Mouse (Mus musculus): ENCODE results near the gene Psmb10. TPM values are rescaled to one million over a fixed set of nuclear protein-coding genes. Genes with fewer than 3 reads are reported as not detected.
A peak's percentile ranks its signal among the peaks of the same experiment; 100 is the strongest.

The Psmb10 gene
- polyA plus RNA-seq, 1 experiment from 2014 or later = 33.8 TPM

DNA sequence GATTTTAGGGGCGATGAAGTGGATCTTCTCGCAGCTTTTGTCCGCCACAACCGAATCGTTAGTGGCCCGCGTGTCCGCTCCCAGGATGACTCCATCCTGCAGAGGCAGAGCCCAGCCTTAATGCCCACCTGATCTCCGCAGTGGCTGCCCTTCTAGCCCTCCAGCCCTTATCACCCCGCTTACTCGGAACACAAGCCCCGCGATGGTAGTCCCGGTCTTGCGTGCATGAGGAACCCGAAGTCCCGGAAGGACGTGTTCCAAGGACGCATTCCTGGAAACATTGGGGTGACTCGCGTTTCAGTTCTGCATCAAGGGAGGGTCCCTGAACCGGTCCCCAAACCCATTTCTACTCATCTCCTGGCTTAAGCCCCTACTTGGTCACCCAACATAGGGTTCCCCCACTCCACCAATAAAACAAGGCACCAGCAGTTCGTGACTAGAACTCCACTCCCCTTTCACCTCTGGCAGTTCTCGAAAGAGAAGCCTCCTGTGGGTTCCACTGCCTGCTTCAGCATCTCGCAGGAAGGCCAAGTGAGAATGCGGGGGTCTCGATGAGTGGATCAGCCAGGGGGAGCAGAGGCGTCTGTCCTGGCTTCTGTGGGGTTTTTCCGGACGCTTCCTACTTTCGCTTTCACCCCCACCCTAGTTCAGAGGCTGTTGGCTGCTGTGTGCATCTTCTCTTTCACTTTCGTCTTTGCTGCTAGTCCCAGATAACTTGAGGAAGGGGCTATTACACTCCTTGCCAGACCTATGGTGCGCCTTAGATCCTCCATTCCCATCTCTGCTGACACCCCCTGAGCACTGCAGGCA lies 543 bp downstream of the Psmb10 start:
- H3K27ac ChIP-seq (replicated peaks) = peak overlapping the region; percentile 83
- H3K4me1 ChIP-seq = peaks cover 17% of the 10 kb centered on the region
- H3K27me3 ChIP-seq = no peaks in the 10 kb centered on the region
- peaks cover 41% of the 10 kb centered on the region for H3K36me3 ChIP-seq
- H3K9me3 ChIP-seq (replicated peaks) = no peaks in the 10 kb centered on the region
- peak overlapping the region; percentile 94 for H3K4me2 ChIP-seq (replicated peaks)
- under 1% methylated on average over 33 of the region's 33 CpGs for WGBS
- peak overlapping the region; percentile 87 for H3K4me3 ChIP-seq (replicated peaks)
- peak overlapping the region; percentile 71 for H3K9ac ChIP-seq
- ATAC-seq (ENCODE audit: insufficient number of reproducible peaks, low FRiP score, low TSS enrichment, low read depth) = peak; percentile 8; the same call in 1 of the 2 replicates

GRCm38 (mm10) chr8:105936866-105937475 lies 1.3 kb downstream of the Psmb10 start:
- peak; percentile 71 for ATAC-seq (ENCODE audit: insufficient number of reproducible peaks, low FRiP score, low TSS enrichment, low read depth)
- under 1% methylated on average over 30 of the region's 30 CpGs for WGBS
- no peaks in the 10 kb centered on the region for H3K9me3 ChIP-seq (replicated peaks)
- peak overlapping the region; percentile 83 for H3K27ac ChIP-seq (replicated peaks)
- peaks cover 41% of the 10 kb centered on the region for H3K36me3 ChIP-seq
- H3K4me3 ChIP-seq (replicated peaks) = peak overlapping the region; percentile 87
- H3K4me1 ChIP-seq = peaks cover 17% of the 10 kb centered on the region
- peak overlapping the region; percentile 71 for H3K9ac ChIP-seq
- peak overlapping the region; percentile 94 for H3K4me2 ChIP-seq (replicated peaks)
- H3K27me3 ChIP-seq = no peaks in the 10 kb centered on the region

- Histone ChIP-seq H3K9me3 (replicated peaks) (no peaks in the 10 kb centered on the region), H3K27ac (replicated peaks) (0 out of 2 replicates have a peak overlapping the region, but pooled peaks have one; percentile 83), H3K4me1 (peaks cover 17% of the 10 kb centered on the region), H3K27me3 (no peaks in the 10 kb centered on the region), H3K9ac (0 out of 2 replicates have a peak overlapping the region, but pooled peaks have one; percentile 71), H3K4me3 (replicated peaks) (peak overlapping the region; percentile 87), H3K4me2 (replicated peaks) (peak overlapping the region; percentile 94), H3K36me3 (peaks cover 41% of the 10 kb centered on the region)
- no peak for ATAC-seq (ENCODE audit: insufficient number of reproducible peaks, low FRiP score, low TSS enrichment, low read depth)
- 30% methylated on average over 7 of the region's 7 CpGs for WGBS
Observed at GRCm38 (mm10) chr8:105935863-105936603, 2.2 kb downstream of the Psmb10 start.

DNA sequence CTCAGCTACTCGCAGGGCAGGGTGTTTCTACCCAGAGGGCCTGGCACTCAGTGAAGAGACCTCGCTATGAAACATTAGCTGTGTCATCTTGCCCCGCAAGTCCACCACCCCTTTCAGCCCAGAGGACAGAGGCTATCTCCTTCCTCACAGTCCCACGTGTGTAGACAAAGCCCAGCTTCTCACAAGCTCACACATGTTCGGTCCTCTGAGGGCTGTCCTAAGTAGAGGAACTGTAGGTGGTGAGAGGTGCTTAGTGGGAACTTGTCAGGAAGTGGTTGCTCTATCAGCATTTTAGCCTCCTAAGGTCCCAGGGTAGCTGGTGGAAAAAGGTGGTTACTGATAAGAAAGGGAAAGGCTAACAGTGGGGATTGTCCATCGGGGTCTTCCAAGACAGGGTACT lies 3.1 kb downstream of the Psmb10 start:
- no peak overlapping the region for H3K4me2 ChIP-seq (replicated peaks)

GRCm38 (mm10) chr8:105933762-105934161 lies 4.5 kb downstream of the Psmb10 start, which contains the start of gene Ctrl:
Gene Ctrl, minus strand, starts transcription at chr8:105933862.
- Histone ChIP-seq H3K9me3 (replicated peaks) (no peaks in the 10 kb centered on the region), H3K27ac (replicated peaks) (no peak within 1 kb of the TSS), H3K4me2 (replicated peaks) (no peak within 1 kb of the TSS), H3K9ac (no peak within 1 kb of the TSS), H3K27me3 (no peaks in the 10 kb centered on the region), H3K4me3 (replicated peaks) (no peak within 1 kb of the TSS), H3K36me3 (peaks cover 34% of the 10 kb centered on the region), H3K4me1 (peaks cover 20% of the 10 kb centered on the region)
- WGBS = 100% methylated on average over 2 of the region's 2 CpGs
- ATAC-seq (ENCODE audit: insufficient number of reproducible peaks, low FRiP score, low TSS enrichment, low read depth) = no peak

More for the DNA sequence above, 3.1 kb downstream of the Psmb10 start:
- Histone ChIP-seq H3K4me1 (peaks cover 20% of the 10 kb centered on the region), H3K9me3 (replicated peaks) (no peaks in the 10 kb centered on the region), H3K27me3 (no peaks in the 10 kb centered on the region), H3K36me3 (peaks cover 38% of the 10 kb centered on the region), H3K9ac (no peak overlapping the region), H3K27ac (replicated peaks) (no peak overlapping the region), H3K4me3 (replicated peaks) (no peak overlapping the region)
- no peak for ATAC-seq (ENCODE audit: insufficient number of reproducible peaks, low FRiP score, low TSS enrichment, low read depth)
- 66% methylated on average over 6 of the region's 6 CpGs for WGBS

DNA sequence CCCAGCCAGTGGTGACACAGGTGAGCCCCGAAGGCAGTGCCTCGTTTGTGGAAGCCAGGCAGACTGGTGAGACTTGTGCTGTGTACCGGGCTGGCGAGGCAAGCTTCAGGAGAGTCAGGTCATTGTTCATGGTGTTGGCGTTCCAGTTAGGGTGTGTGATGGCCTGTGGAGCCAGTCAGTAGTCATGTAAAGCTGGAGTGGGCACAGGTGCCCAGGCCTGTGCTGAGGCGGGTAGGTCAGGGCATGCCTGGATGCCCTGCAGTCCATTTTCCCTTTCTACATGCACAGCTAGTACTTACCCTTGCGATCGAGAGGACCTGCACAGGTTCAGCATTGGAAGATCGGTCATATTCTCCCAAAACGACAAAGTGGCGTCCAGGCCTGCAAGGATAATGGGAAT lies 5.7 kb downstream of the Psmb10 start:
- H3K9ac ChIP-seq = no peak overlapping the region
- H3K36me3 ChIP-seq = peaks cover 34% of the 10 kb centered on the region
- WGBS = 91% methylated on average over 11 of the region's 11 CpGs

GRCm38 (mm10) chr8:105931271-105931670 lies 7.0 kb downstream of the Psmb10 start:
- Histone ChIP-seq H3K27me3 (no peaks in the 10 kb centered on the region), H3K4me2 (replicated peaks) (no peak overlapping the region), H3K4me3 (replicated peaks) (no peak overlapping the region), H3K27ac (replicated peaks) (no peak overlapping the region), H3K9me3 (replicated peaks) (no peaks in the 10 kb centered on the region), H3K9ac (no peak overlapping the region), H3K36me3 (peaks cover 43% of the 10 kb centered on the region), H3K4me1 (peaks cover 10% of the 10 kb centered on the region)
- no peak for ATAC-seq (ENCODE audit: insufficient number of reproducible peaks, low FRiP score, low TSS enrichment, low read depth)
- WGBS = 96% methylated on average over 3 of the region's 3 CpGs

More for the DNA sequence above, 5.7 kb downstream of the Psmb10 start:
- Histone ChIP-seq H3K4me3 (replicated peaks) (no peak overlapping the region), H3K27me3 (no peaks in the 10 kb centered on the region), H3K4me1 (peaks cover 13% of the 10 kb centered on the region), H3K27ac (replicated peaks) (no peak overlapping the region), H3K9me3 (replicated peaks) (no peaks in the 10 kb centered on the region), H3K4me2 (replicated peaks) (no peak overlapping the region)
- no peak for ATAC-seq (ENCODE audit: insufficient number of reproducible peaks, low FRiP score, low TSS enrichment, low read depth)

DNA sequence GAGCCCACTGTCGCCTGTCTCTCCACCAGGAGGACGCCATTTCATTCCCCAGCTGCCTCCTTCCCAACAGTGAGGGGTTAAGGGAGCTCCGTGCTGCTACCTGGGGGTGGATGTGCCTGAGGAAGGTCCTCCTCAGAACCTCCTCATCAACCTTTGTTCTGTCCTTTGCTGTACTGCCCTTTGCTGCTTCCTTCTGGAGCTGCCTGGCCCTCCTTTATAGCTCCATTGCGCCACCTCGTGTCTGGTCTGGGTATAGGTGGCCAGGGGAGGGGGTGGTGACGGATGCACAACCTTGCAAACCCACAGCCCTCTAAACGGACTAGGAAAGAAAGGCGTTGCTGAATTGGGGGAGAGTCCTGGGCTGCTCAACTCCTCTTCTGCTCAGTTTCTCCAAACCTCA lies 7.6 kb downstream of the Psmb10 start:
- 18% methylated on average over 8 of the region's 8 CpGs for WGBS
- H3K27ac ChIP-seq (replicated peaks) = no peak overlapping the region
- H3K36me3 ChIP-seq = peaks cover 45% of the 10 kb centered on the region
- H3K27me3 ChIP-seq = no peaks in the 10 kb centered on the region
- H3K4me3 ChIP-seq (replicated peaks) = no peak overlapping the region
- ATAC-seq (ENCODE audit: insufficient number of reproducible peaks, low FRiP score, low TSS enrichment, low read depth) = 0 out of 2 replicates have a peak, but pooled peaks have one; percentile 12
- no peaks in the 10 kb centered on the region for H3K9me3 ChIP-seq (replicated peaks)
- no peak overlapping the region; the same call in 1 of the 2 replicates for H3K9ac ChIP-seq
- H3K4me2 ChIP-seq (replicated peaks) = no peak overlapping the region
- H3K4me1 ChIP-seq = peaks cover 3% of the 10 kb centered on the region; the same call in 1 of the 2 replicates

- H3K27me3 ChIP-seq = no peaks in the 10 kb centered on the region
- no peaks in the 10 kb centered on the region for H3K4me1 ChIP-seq
- no peak for ATAC-seq (ENCODE audit: insufficient number of reproducible peaks, low FRiP score, low TSS enrichment, low read depth)
- no peak overlapping the region for H3K27ac ChIP-seq (replicated peaks)
- H3K36me3 ChIP-seq = peaks cover 29% of the 10 kb centered on the region
- H3K9me3 ChIP-seq (replicated peaks) = no peaks in the 10 kb centered on the region
- no peak overlapping the region for H3K4me2 ChIP-seq (replicated peaks)
- no peak overlapping the region for H3K4me3 ChIP-seq (replicated peaks)
- WGBS = 60% methylated on average over 3 of the region's 3 CpGs
- H3K9ac ChIP-seq = no peak overlapping the region
Observed at GRCm38 (mm10) chr8:105925123-105925522, 13.1 kb downstream of the Psmb10 start.

DNA sequence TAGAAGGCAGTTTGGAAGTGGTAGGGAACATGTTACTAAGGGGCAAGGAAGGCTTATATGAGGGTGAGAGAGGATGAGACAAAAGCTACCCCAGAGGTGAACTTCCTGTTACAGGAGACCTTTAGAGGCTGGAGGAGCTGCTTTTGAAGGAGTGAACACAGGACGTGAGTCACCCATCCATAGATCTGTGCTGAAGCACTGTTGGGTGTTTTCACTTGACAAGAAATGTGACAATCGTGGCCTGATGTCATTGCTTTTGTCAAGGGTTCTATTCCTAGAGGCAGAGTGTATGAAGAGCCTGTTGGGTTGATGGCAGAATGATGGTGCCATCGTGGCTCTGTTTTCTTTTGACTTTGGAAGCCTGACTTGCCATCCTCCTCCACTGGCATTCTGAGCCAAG lies 18.9 kb downstream of the Psmb10 start:
- no peaks in the 10 kb centered on the region for H3K4me1 ChIP-seq
- H3K36me3 ChIP-seq = peaks cover 37% of the 10 kb centered on the region
- no peaks in the 10 kb centered on the region for H3K27me3 ChIP-seq
- no peak overlapping the region for H3K27ac ChIP-seq (replicated peaks)
- WGBS = 92% methylated on average over 3 of the region's 3 CpGs
- H3K4me2 ChIP-seq (replicated peaks) = no peak overlapping the region
- ATAC-seq (ENCODE audit: insufficient number of reproducible peaks, low FRiP score, low TSS enrichment, low read depth) = no peak
- no peak overlapping the region for H3K9ac ChIP-seq
- no peak overlapping the region for H3K4me3 ChIP-seq (replicated peaks)
- H3K9me3 ChIP-seq (replicated peaks) = no peaks in the 10 kb centered on the region
